Mouse (Mus musculus) liver, adult 2 months (tissue): ENCODE data around the gene Mrpl11.

Experiments
- CTCF ChIP-seq: fragments of 200-500 bp; IDR thresholded peaks from 2 replicates; pipeline ENCODE4 v1.5.1; 2011; ENCODE audit warnings: low read depth, low read length, control low read depth
- POLR2A ChIP-seq: fragments of 200-500 bp; IDR thresholded peaks from 2 replicates; pipeline ENCODE4 v1.6.1; 2011; ENCODE audit warnings: low read length, control low read depth; ENCODE audit not compliant: insufficient read depth; ENCODE audit errors: extremely low read depth

DNA sequence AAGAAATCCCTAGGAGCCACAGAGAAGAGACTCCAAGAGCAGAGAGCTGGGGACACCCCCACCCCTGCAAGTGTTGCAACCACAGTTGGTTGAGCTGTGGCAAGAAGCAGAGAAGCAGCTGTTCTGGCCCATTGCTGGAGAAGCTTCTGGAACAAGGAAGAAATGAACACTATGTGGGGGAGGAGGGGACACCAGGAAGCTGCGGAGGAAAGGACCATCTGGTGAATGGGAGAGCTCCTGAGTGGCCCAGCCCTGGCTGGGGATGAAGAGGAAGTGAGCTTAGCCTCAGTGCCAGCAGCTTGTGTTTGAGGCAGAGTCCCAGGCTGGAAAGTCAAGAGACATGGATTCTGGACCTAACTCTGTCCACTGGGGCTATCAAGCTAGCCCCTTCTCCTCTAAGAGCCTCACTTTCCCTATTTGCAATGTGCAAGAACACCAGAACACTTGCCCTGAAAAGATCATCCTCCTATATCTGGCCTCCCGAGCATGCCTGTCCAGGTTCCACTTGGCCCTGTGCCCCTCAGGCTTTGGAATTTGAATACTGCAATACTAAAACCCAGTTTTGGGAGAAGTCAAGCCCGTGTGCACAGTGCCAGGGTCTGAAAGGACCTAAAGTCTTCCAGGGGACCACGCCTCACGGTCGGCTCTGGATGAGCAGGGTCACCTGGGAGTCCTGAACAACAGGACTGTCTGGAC is 37.6 kb downstream of the Mrpl11 start:
- TF ChIP-seq CTCF (no peak), POLR2A (no peak)
